Mouse (Mus musculus) hindbrain, embryonic 11.5 days (tissue): ENCODE data around the gene Ube2v1. TPM values are rescaled to one million over a fixed set of nuclear protein-coding genes. Genes with fewer than 3 reads are reported as not detected.

ENCODE experiments used
- ATAC-seq: fragments of 200-750 bp; cut with Nextera tagmentation; 2 replicates; pipeline ENCODE4 v1.8.0; 2017; ENCODE audit warnings: mild to moderate bottlenecking, moderate TSS enrichment, moderate library complexity; ENCODE audit not compliant: low FRiP score
- DNase-seq: peaks from one replicate; pipeline ENCODE4 v3.0.0-alpha.2; 2015; ENCODE audit warnings: low spot score
- H3K27ac ChIP-seq: fragments of 300-500 bp; sonication (generic); 2 replicates; pipeline ENCODE4 v1.5.1; 2014; ENCODE audit warnings: mild to moderate bottlenecking, low read depth, low read length
- H3K27me3 ChIP-seq: fragments of 300-500 bp; sonication (generic); 2 replicates; pipeline ENCODE4 v1.6.1; 2014; ENCODE audit warnings: mild to moderate bottlenecking, low read length, moderate library complexity, mixed read lengths; ENCODE audit not compliant: control insufficient read depth, insufficient read depth
- H3K36me3 ChIP-seq: fragments of 300-500 bp; sonication (generic); 2 replicates; pipeline ENCODE4 v1.6.1; 2014; ENCODE audit warnings: mild to moderate bottlenecking, low read length, moderate library complexity, mixed read lengths; ENCODE audit not compliant: control insufficient read depth, insufficient read depth
- H3K4me1 ChIP-seq: fragments of 300-500 bp; sonication (generic); replicated peaks from 2 replicates; pipeline ENCODE4 v1.6.1; 2014; ENCODE audit warnings: low read length, mixed read lengths; ENCODE audit not compliant: control insufficient read depth, insufficient read depth
- H3K4me2 ChIP-seq: fragments of 300-500 bp; sonication (generic); replicated peaks from 2 replicates; pipeline ENCODE4 v1.6.1; 2014; ENCODE audit warnings: mild to moderate bottlenecking, low read depth, low read length
- H3K4me3 ChIP-seq: fragments of 300-500 bp; sonication (generic); 2 replicates; pipeline ENCODE4 v1.5.1; 2014; ENCODE audit warnings: low read depth, low read length
- H3K9ac ChIP-seq: fragments of 300-500 bp; sonication (generic); 2 replicates; pipeline ENCODE4 v1.6.1; 2014; ENCODE audit warnings: low read depth, low read length
- H3K9me3 ChIP-seq: fragments of 300-500 bp; sonication (generic); 2 replicates; pipeline ENCODE4 v1.6.1; 2016; ENCODE audit warnings: low read length; ENCODE audit not compliant: control insufficient read depth
- WGBS: fragments of 180-500 bp; shearing (Covaris S2); extraction: QIAGEN DNeasy Blood & Tissue Kit; methylation state at CpG from one replicate; pipeline ENCODE4 v1.1.7; 2014; 5-methylcytosine and 5-hydroxymethylcytosine counted together
- polyA plus RNA-seq: library from polyadenylated mRNA; unstranded; fragments of >200 nt; fragmentation: Nextera tagmentation; extraction: Ambion mirVana; gene quantifications from 2 replicates; pipeline ENCODE4 v1.2.1, GENCODE M21; 2014

Gene Ube2v1
- polyA plus RNA-seq, 1 experiment from 2014 or later: 237 TPM

DNA sequence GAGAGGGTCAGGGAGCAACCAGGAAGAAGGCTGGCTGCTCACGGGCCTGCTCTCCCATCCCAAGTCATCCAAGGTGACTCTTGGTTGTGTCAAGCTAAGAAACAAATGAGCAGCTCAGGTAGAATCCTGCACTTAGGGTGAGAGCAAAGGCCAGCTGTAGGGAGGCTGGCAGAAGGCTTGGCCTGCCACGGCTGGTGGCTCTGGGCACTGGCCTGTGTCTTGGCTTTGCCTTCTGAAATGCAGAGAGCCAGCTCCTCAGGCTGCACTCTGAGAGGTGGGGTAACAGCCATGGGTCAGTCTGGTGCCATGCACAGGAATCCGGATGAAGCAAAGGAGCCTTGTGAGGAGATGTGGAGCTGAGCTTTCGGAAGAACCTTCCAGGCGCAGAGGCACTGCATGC is 36.5 kb upstream of the Ube2v1 start:
- DNase-seq: no peak
- Histone ChIP-seq H3K4me3 (no peak overlapping the region), H3K4me1 (0 out of 2 replicates have a peak, but pooled peaks cover 3% of the 10 kb centered on the region), H3K27ac (no peak overlapping the region), H3K4me2 (no peak overlapping the region), H3K9me3 (no peaks in the 10 kb centered on the region), H3K9ac (no peak overlapping the region), H3K27me3 (no peaks in the 10 kb centered on the region), H3K36me3 (no peaks in the 10 kb centered on the region)
- WGBS: 80% methylated on average over 5 of the region's 5 CpGs
- ATAC-seq: no peak

DNA sequence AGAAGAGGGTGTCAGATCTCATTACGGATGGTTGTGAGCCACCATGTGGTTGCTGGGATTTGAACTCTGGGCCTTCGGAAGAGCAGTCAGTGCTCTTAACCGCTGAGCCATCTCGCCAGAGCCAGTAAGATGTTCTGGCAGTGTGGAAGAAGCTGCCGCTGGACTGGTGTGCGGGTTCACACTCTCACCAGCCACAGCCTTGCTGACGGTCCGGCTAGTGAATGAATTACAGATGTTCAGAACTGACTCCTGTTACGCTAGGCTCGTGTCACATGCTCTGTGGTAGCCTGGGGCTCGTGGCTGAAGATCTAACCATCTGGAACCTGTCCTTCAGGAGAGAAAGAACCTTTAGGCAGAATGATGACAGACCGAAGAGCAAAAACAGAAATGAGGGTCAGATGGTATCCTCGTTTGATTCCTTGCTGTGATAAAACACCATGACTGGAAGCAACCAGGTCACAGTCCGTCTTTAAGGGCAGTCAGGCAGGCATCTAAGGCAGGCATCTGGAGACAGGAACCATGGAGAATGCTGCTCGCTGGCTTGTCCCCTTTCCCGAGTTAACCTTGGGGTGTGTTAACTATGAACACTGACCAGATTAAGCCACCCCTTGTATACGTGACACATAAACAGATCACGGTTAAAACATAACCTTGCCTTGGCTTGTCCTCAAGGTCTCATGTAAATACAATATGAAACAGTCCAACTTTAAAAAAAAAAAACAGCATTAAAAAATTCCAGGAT is 34.2 kb upstream of the Ube2v1 start:
- no peak overlapping the region for H3K4me3 ChIP-seq
- H3K9me3 ChIP-seq: no peaks in the 10 kb centered on the region
- peaks cover 4% of the 10 kb centered on the region; the same call in 1 of the 2 replicates for H3K27me3 ChIP-seq
- no peaks in the 10 kb centered on the region for H3K36me3 ChIP-seq
- H3K4me1 ChIP-seq: no peaks in the 10 kb centered on the region; the same call in 1 of the 2 replicates
- DNase-seq (no peak), ATAC-seq (no peak)
- H3K9ac ChIP-seq: no peak overlapping the region
- H3K27ac ChIP-seq: no peak overlapping the region
- 81% methylated on average over 18 of the region's 18 CpGs for WGBS
- H3K4me2 ChIP-seq: no peak overlapping the region

DNA sequence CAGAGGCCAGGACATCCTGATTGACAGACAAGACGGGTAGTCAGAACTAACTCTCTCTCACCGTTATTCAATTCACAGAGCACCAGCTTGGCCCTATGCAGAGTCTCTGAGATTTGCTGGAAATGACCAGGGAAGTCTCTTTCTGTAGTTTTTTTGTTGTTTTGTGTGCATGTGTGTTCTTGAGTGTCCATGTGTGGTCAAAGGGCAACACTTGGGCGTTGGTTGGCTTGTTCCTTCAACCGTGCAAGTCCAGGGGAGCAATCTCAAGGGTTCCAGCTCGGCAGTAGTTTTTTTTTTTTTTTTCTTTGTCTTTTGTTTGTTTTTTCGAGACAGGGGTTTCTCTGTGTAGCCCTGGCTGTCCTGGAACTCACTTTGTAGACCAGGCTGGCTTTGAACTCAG is 30.8 kb upstream of the Ube2v1 start:
- Histone ChIP-seq H3K4me3 (no peak overlapping the region), H3K9me3 (no peaks in the 10 kb centered on the region), H3K27me3 (peaks cover 4% of the 10 kb centered on the region; the same call in 1 of the 2 replicates), H3K27ac (no peak overlapping the region), H3K4me1 (peaks cover 4% of the 10 kb centered on the region; the same call in 1 of the 2 replicates), H3K4me2 (no peak overlapping the region), H3K9ac (no peak overlapping the region), H3K36me3 (no peaks in the 10 kb centered on the region)
- ATAC-seq (no peak), DNase-seq (no peak)
- 55% methylated on average over 6 of the region's 6 CpGs for WGBS

DNA sequence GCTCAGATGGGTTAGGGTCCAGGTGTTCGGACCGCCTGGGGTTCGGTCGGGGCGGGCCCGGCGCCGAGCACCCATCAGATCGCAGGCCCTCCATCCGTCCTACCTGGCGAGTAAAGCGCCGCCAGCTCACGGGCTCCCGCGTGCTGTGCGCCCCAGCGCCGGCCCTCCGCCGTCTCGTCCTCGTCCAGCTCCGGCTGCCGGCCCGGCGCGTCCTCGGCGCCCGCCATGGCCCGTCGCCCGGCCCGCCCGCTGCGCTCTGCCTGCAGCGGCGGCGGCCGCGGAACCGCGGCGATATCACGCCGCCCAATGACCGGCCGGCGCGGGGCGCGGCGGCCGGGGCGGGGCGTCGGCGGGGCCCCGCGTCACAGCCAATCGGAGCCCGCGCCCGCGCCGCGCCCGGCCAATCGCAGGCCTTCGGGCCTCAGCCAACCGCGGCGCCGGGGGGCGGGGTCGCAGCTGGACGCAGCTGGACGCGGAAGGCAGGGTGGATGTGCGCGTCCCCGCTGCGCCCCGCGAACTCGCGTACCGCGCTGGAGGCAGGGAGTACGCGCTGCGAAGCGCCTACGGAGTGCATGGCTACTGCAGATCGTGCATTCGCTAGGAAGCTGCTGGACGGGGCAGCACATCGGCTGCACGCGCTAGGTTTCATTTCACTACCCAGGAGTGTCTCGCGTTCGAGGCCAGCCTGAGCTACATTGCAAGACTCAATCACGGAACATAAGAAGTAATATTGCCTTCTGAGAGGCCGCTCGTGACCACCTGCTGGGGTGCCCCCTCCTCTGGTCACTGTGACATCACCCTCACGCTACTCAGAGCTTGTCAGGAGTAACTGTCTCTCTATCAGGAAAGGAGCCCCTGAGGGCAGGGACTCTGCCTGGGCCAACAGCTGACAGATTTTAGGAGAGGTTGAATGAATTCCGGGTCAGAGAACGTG is 29.6 kb upstream of the Ube2v1 start, which contains the start of gene Gm20431:
Gene Gm20431, minus strand, starts transcription at position 227 of the 934 bp plus-strand sequence.
- H3K9me3 ChIP-seq: no peaks in the 10 kb centered on the region
- peak within 1 kb of the TSS; percentile 79 for H3K4me2 ChIP-seq
- peaks cover 4% of the 10 kb centered on the region; the same call in 1 of the 2 replicates for H3K4me1 ChIP-seq
- H3K36me3 ChIP-seq: no peaks in the 10 kb centered on the region
- 0 out of 2 replicates have a peak within 1 kb of the TSS, but pooled peaks have one; percentile 47 for H3K27ac ChIP-seq
- H3K9ac ChIP-seq: peak within 1 kb of the TSS; percentile 83
- peak; percentile 94 for ATAC-seq
- under 1% methylated on average over 58 of the region's 110 CpGs for WGBS
- H3K4me3 ChIP-seq: peak within 1 kb of the TSS; percentile 80
- H3K27me3 ChIP-seq: peaks cover 4% of the 10 kb centered on the region; the same call in 1 of the 2 replicates
- DNase-seq: peak; percentile 96

DNA sequence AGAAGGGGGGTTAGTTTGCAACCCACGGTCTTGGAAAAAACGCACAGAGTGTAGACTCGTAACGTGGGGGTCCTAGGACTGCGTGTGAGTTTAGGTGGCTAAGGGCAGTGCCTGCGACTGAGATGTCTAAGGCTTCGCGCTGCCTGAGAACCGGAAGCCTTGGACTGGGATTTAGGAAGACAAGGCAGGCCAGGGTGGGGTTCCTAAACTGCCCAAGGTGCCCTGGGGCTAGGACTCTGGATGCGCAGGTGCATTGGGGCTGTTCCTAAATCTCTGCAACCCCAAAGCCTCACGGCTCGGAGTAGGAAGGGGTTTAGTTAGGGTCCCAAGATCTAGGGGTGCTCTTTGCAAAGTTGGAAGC is 28.7 kb upstream of the Ube2v1 start:
- Histone ChIP-seq H3K4me1 (peaks cover 4% of the 10 kb centered on the region; the same call in 1 of the 2 replicates), H3K36me3 (no peaks in the 10 kb centered on the region), H3K9ac (peak overlapping the region; percentile 83), H3K27ac (no peak overlapping the region), H3K4me3 (peak overlapping the region; percentile 80), H3K4me2 (peak overlapping the region; percentile 79), H3K9me3 (no peaks in the 10 kb centered on the region), H3K27me3 (peaks cover 4% of the 10 kb centered on the region; the same call in 1 of the 2 replicates)
- peak; percentile 61 for DNase-seq
- WGBS: under 1% methylated on average over 12 of the region's 12 CpGs
- ATAC-seq: 0 out of 2 replicates have a peak, but pooled peaks have one; percentile 6

DNA sequence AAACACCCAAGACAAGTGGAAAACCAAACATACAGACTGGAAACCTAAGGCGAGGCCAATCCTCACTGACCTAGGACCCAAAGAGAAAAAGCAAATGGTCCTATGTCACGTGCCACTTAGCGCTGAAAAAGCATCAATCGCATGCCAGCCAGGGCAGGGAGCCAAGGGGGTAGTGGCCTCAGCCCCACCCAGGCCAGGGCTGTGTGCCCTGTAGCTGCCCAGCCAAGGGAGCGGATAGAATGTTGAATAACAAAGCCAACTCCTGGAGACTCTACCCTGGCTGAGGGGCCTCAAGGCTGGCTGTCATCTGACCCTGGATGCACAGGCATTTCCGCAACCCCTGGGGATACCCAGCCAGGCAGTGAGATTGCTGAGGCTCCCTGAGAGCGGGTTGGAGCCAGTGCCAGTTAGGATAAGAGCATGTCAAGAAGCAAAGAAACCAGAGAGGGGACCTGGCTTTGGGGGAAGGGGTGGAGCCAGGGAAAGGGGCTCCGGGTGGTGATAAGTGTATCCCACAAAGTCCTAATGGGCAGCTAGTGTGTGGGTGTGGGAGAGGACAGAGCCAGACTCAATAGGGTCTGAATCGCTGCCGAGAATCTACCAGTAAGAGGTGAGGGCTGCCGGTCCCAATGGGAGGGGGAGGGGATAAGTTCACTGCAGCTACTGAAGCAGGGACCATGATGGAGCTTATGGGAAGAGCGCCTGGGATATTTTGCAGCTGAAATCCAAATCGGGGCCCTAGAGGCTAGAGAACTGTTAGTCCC is 28.1 kb upstream of the Ube2v1 start:
- H3K27ac ChIP-seq: no peak overlapping the region; the same call in 1 of the 2 replicates
- peak; percentile 28 for DNase-seq
- ATAC-seq: no peak
- H3K4me2 ChIP-seq: peak overlapping the region; percentile 79
- H3K27me3 ChIP-seq: peaks cover 4% of the 10 kb centered on the region; the same call in 1 of the 2 replicates
- H3K4me1 ChIP-seq: peaks cover 4% of the 10 kb centered on the region; the same call in 1 of the 2 replicates
- no peaks in the 10 kb centered on the region for H3K9me3 ChIP-seq
- peak overlapping the region; percentile 80 for H3K4me3 ChIP-seq
- 18% methylated on average over 13 of the region's 13 CpGs for WGBS
- H3K9ac ChIP-seq: peak overlapping the region; percentile 83
- H3K36me3 ChIP-seq: no peaks in the 10 kb centered on the region

DNA sequence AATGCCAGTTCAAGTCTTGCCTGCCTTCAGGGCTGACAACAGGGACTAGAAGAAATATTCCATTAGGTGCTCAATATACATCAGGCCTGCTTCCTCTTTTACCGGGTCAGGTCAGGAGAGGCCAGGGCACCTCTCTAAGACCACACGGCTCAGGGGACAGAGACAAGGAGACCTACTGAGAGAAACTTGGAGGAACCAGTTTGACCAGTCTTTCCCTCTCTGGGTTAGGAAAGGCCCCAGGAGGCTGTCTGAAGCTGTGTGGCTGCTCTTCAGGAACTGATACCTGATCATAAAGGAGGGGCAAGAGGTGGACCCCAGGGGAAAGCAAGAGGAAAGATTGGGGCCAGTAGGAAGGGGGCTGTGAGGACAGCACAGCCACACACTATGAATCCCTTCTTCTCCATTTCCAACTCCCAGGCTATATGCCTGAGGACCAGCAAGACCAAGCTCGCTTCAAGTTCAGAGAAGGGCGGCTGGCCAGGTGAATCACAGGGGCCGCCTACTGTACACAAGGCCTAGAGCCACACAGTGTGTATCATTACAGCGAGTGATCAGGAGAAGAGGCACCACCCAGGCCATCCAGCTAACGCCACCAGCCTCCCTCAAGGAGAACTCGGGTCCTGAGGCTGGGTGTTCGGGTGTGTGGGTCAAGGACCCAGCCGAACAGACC is 27.4 kb upstream of the Ube2v1 start:
- 70% methylated on average over 10 of the region's 10 CpGs for WGBS
- no peak overlapping the region; the same call in 1 of the 2 replicates for H3K27ac ChIP-seq

More for the DNA sequence above, 27.4 kb upstream of the Ube2v1 start:
- H3K36me3 ChIP-seq: no peaks in the 10 kb centered on the region
- DNase-seq: no peak
- peaks cover 4% of the 10 kb centered on the region; the same call in 1 of the 2 replicates for H3K4me1 ChIP-seq
- H3K9ac ChIP-seq: peak overlapping the region; percentile 83; the same call in 1 of the 2 replicates
- H3K4me3 ChIP-seq: 0 out of 2 replicates have a peak overlapping the region, but pooled peaks have one; percentile 1
- ATAC-seq: no peak
- peak overlapping the region; percentile 79; the same call in 1 of the 2 replicates for H3K4me2 ChIP-seq
- no peaks in the 10 kb centered on the region for H3K9me3 ChIP-seq
- H3K27me3 ChIP-seq: peaks cover 4% of the 10 kb centered on the region; the same call in 1 of the 2 replicates
